Mouse (Mus musculus) liver, embryonic 14.5 days (tissue): Measurements from ENCODE around the gene Tmem132a. TPM values are rescaled to one million over a fixed set of nuclear protein-coding genes. Genes with fewer than 3 reads are reported as not detected.
A peak's percentile ranks its signal among the peaks of the same experiment; 100 is the strongest.

ENCODE experiments used
- ATAC-seq: fragments of 200-750 bp; cut with Nextera tagmentation; 2 replicates; pipeline ENCODE4 v1.8.0; 2017; ENCODE audit warnings: moderate number of reproducible peaks, mild to moderate bottlenecking, moderate library complexity; ENCODE audit not compliant: insufficient read depth
- DNase-seq, 3 experiments: peaks; one replicate each; pipeline ENCODE4 v3.0.0-alpha.2; 2012 to 2013; ENCODE audit warnings: low read depth in 3 of 3, low spot score in 3 of 3
- H3K27ac ChIP-seq: fragments of 300-500 bp; sonication (generic); 2 replicates; pipeline ENCODE4 v1.5.1; 2014; ENCODE audit warnings: moderate library complexity, mild to moderate bottlenecking, control low read depth, inconsistent platforms
- H3K27me3 ChIP-seq: fragments of 300-500 bp; sonication (generic); 2 replicates; pipeline ENCODE4 v1.6.1; 2014; ENCODE audit warnings: mild to moderate bottlenecking, low read length, moderate library complexity; ENCODE audit not compliant: control insufficient read depth, insufficient read depth
- H3K36me3 ChIP-seq: fragments of 300-500 bp; sonication (generic); replicated peaks from 2 replicates; pipeline ENCODE4 v1.6.1; 2014; ENCODE audit warnings: low read depth; ENCODE audit not compliant: control insufficient read depth, insufficient read depth
- H3K4me1 ChIP-seq, 2 experiments: fragments of 200-500 bp in 1 of 2; fragments of 300-500 bp in 1 of 2; sonication (generic) in 1 of 2; replicated peaks; 2 replicates each; pipeline ENCODE4 v1.6.1; 2012 to 2014; ENCODE audit warnings: antibody characterized with exemption in 1 of 2, inconsistent platforms in 1 of 2, low read length in 1 of 2; ENCODE audit not compliant: control insufficient read depth in 2 of 2, insufficient read depth in 2 of 2
- H3K4me2 ChIP-seq: fragments of 300-500 bp; sonication (generic); 2 replicates; pipeline ENCODE4 v1.6.1; 2014; ENCODE audit warnings: low read depth, mild to moderate bottlenecking, control low read depth, moderate library complexity
- H3K4me3 ChIP-seq, 2 experiments: fragments of 200-500 bp in 1 of 2; fragments of 300-500 bp in 1 of 2; sonication (generic) in 1 of 2; 2 replicates each; pipeline ENCODE4 v1.5.1; 2012 to 2014; ENCODE audit warnings: low read depth in 2 of 2, low read length in 2 of 2, mild to moderate bottlenecking in 2 of 2, control low read depth in 1 of 2, inconsistent platforms in 1 of 2, moderate library complexity in 1 of 2; ENCODE audit not compliant: insufficient read depth in 1 of 2
- H3K9ac ChIP-seq: fragments of 300-500 bp; sonication (generic); replicated peaks from 2 replicates; pipeline ENCODE4 v1.6.1; 2014; ENCODE audit warnings: mild to moderate bottlenecking, control low read depth, moderate library complexity
- H3K9me3 ChIP-seq: fragments of 300-500 bp; sonication (generic); 2 replicates; pipeline ENCODE4 v1.6.1; 2016; ENCODE audit warnings: low read length, mixed read lengths; ENCODE audit not compliant: control insufficient read depth
- CTCF ChIP-seq: IDR thresholded peaks from 2 replicates; pipeline ENCODE4 v1.5.1; 2016; ENCODE audit warnings: antibody characterized with exemption, low read depth, control low read depth
- EP300 ChIP-seq: IDR thresholded peaks from 2 replicates; pipeline ENCODE4 v1.6.1; 2016; ENCODE audit warnings: antibody characterized with exemption, low read depth
- WGBS: fragments of 180-500 bp; shearing (Covaris S2); extraction: QIAGEN DNeasy Blood & Tissue Kit; methylation state at CpG from one replicate; pipeline ENCODE4 v1.1.7; 2014; ENCODE audit not compliant: insufficient replicate concordance; 5-methylcytosine and 5-hydroxymethylcytosine counted together
- polyA plus RNA-seq, 2 experiments: library from polyadenylated mRNA; depleted of rRNA in 1 of 2; stranded (reverse) in 1 of 2; unstranded in 1 of 2; fragments of >200 nt; fragmentation: Nextera tagmentation in 1 of 2; extraction: Ambion mirVana in 1 of 2; gene quantifications; 2 replicates each; pipeline versions ENCODE4 v1.2.1 to v1.2.3; 2012 to 2014

Gene Tmem132a
- polyA plus RNA-seq, 2 experiments = 1.6 to 2.5 TPM

- H3K9me3 ChIP-seq = no peaks in the 10 kb centered on the region
- no peak overlapping the region for H3K4me3 ChIP-seq
- no peak overlapping the region for H3K4me2 ChIP-seq
- H3K27me3 ChIP-seq = no peaks in the 10 kb centered on the region; the same call in 1 of the 2 replicates
- 61% methylated on average over 5 of the region's 5 CpGs for WGBS
- H3K9ac ChIP-seq = no peak overlapping the region
- H3K36me3 ChIP-seq = no peaks in the 10 kb centered on the region
- ATAC-seq (no peak), DNase-seq (no peak)
- 0 out of 4 replicates have a peak, but pooled peaks cover 0 to 2% of the 10 kb centered on the region in 2 experiments for H3K4me1 ChIP-seq
- TF ChIP-seq CTCF (no peak), EP300 (no peak)
- H3K27ac ChIP-seq = no peak overlapping the region
Observed at GRCm38 (mm10) chr19:10844206-10844605, 25.5 kb downstream of the Tmem132a start.

- no peak overlapping the region for H3K4me3 ChIP-seq
- DNase-seq (no peak), ATAC-seq (no peak)
- H3K36me3 ChIP-seq = no peaks in the 10 kb centered on the region
- WGBS = 34% methylated on average over 24 of the region's 24 CpGs
- H3K4me2 ChIP-seq = no peak overlapping the region
- H3K9ac ChIP-seq = no peak overlapping the region
- TF ChIP-seq CTCF (no peak), EP300 (no peak)
- 0 out of 4 replicates have a peak, but pooled peaks cover 0 to 2% of the 10 kb centered on the region in 2 experiments for H3K4me1 ChIP-seq
- no peaks in the 10 kb centered on the region; the same call in 1 of the 2 replicates for H3K27me3 ChIP-seq
- H3K27ac ChIP-seq = no peak overlapping the region
- H3K9me3 ChIP-seq = no peaks in the 10 kb centered on the region
Observed at GRCm38 (mm10) chr19:10842914-10843313, 26.8 kb downstream of the Tmem132a start.

GRCm38 (mm10) chr19:10841721-10842626 lies 27.8 kb downstream of the Tmem132a start:
- ATAC-seq (peak; percentile 50; the same call in 1 of the 2 replicates), DNase-seq (peak; percentile 11 to 29 (median 15))
- no peak overlapping the region for H3K9ac ChIP-seq
- WGBS = 17% methylated on average over 16 of the region's 16 CpGs
- H3K27me3 ChIP-seq = no peaks in the 10 kb centered on the region; the same call in 1 of the 2 replicates
- no peak overlapping the region for H3K27ac ChIP-seq
- TF ChIP-seq CTCF = no peak
- TF ChIP-seq EP300 = no peak
- H3K9me3 ChIP-seq = no peaks in the 10 kb centered on the region
- peak overlapping the region; percentile 33 for H3K4me2 ChIP-seq
- H3K4me1 ChIP-seq = 0 out of 4 replicates have a peak, but pooled peaks cover 0 to 2% of the 10 kb centered on the region in 2 experiments
- H3K36me3 ChIP-seq = no peaks in the 10 kb centered on the region
- H3K4me3 ChIP-seq = no peak overlapping the region

GRCm38 (mm10) chr19:10839010-10839892 lies 30.5 kb downstream of the Tmem132a start, which contains the start of gene Slc15a3:
Gene Slc15a3, plus strand, starts transcription at chr19:10839727.
- Histone ChIP-seq H3K27ac (no peak within 1 kb of the TSS), H3K4me3 (no peak within 1 kb of the TSS), H3K9ac (no peak within 1 kb of the TSS), H3K36me3 (no peaks in the 10 kb centered on the region), H3K4me2 (no peak within 1 kb of the TSS), H3K4me1 (0 out of 4 replicates have a peak, but pooled peaks cover 0 to 2% of the 10 kb centered on the region in 2 experiments), H3K9me3 (no peaks in the 10 kb centered on the region), H3K27me3 (no peaks in the 10 kb centered on the region; the same call in 1 of the 2 replicates)
- TF ChIP-seq EP300 (no peak), CTCF (no peak)
- DNase-seq = no peak
- no peak for ATAC-seq
- WGBS = 40% methylated on average over 15 of the region's 15 CpGs
